Mouse (Mus musculus): ENCODE results near the gene Kdsr. TPM values are rescaled to one million over a fixed set of nuclear protein-coding genes. Genes with fewer than 3 reads are reported as not detected.

Gene Kdsr
- polyA plus RNA-seq, 1 experiment from 2014 or later, result 16.1 TPM

DNA sequence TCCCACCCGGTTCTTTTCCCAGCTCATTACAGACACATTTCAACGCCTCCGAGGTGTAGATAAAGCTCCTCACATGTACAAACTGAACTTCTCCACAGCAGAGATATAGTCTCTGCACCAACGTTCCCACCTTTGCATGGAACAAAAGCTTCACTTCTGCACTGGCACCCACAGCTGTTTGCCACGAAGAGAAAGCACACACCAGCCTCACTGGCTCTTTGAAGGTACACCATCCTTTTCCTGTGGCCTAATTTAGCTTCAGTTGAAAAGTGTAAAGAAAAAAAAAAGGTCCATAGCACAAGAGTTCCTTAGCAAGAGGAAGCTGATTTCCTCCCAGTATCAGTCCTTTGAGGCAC lies 71.4 kb downstream of the Kdsr start:
- Histone ChIP-seq H3K36me3 (replicated peaks; ENCODE audit: control insufficient read depth, insufficient read depth) (no peaks in the 10 kb centered on the region), H3K9ac (no peak overlapping the region), H3K27me3 (ENCODE audit: control insufficient read depth, insufficient read depth, low read length) (no peaks in the 10 kb centered on the region), H3K4me1 (replicated peaks; ENCODE audit: control insufficient read depth, insufficient read depth, low read length) (no peaks in the 10 kb centered on the region), H3K4me3 (replicated peaks; ENCODE audit: low read length) (no peak overlapping the region), H3K9me3 (ENCODE audit: control insufficient read depth, low read length) (no peaks in the 10 kb centered on the region), H3K4me2 (replicated peaks) (no peak overlapping the region), H3K27ac (no peak overlapping the region)
- DNase-seq (ENCODE audit: low spot score) (no peak), ATAC-seq (ENCODE audit: low FRiP score) (no peak)
- 89% methylated on average over 5 of the region's 5 CpGs for WGBS

DNA sequence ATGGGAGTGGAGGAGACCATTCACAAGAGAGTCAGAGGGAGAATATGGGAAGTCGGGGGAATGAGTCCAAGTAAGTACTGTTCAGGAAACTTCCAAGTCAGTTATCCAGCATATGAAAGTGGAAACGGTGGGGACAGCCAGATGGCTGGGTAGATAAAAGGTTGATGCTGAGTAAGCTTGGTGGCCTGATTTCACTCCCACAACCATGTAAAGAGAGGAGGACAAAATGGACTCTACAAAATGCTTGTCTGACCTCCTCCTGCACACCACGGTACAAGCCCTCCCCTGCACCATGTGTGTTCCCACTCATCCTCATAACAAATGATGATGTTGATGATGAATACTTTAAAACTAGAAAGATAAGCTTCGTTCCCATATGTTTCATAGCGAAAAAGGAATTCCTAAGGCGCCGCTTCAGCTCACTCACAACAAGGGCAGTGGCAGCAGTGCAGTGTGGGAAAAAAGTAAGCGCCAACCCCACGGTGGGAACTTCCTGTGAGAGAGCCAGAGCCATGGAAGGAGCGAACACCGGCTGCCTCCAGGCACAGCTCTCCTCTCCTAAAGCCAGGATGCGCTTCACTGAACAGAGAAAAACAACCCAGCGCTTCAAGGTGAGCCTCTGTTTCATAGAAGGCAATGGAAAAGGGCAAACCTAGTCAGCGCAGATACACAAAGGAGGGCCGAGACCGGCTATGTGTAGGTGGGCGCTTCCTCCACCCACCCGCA lies 71.9 kb downstream of the Kdsr start:
- H3K4me3 ChIP-seq (replicated peaks; ENCODE audit: low read length), result no peak overlapping the region
- DNase-seq (ENCODE audit: low spot score) (no peak), ATAC-seq (ENCODE audit: low FRiP score) (no peak)
- H3K36me3 ChIP-seq (replicated peaks; ENCODE audit: control insufficient read depth, insufficient read depth), result no peaks in the 10 kb centered on the region
- WGBS, result 88% methylated on average over 18 of the region's 18 CpGs
- H3K27ac ChIP-seq, result no peak overlapping the region
- H3K27me3 ChIP-seq (ENCODE audit: control insufficient read depth, insufficient read depth, low read length), result no peaks in the 10 kb centered on the region
- H3K4me2 ChIP-seq (replicated peaks), result no peak overlapping the region
- H3K4me1 ChIP-seq (replicated peaks; ENCODE audit: control insufficient read depth, insufficient read depth, low read length), result no peaks in the 10 kb centered on the region
- H3K9me3 ChIP-seq (ENCODE audit: control insufficient read depth, low read length), result no peaks in the 10 kb centered on the region
- no peak overlapping the region for H3K9ac ChIP-seq

DNA sequence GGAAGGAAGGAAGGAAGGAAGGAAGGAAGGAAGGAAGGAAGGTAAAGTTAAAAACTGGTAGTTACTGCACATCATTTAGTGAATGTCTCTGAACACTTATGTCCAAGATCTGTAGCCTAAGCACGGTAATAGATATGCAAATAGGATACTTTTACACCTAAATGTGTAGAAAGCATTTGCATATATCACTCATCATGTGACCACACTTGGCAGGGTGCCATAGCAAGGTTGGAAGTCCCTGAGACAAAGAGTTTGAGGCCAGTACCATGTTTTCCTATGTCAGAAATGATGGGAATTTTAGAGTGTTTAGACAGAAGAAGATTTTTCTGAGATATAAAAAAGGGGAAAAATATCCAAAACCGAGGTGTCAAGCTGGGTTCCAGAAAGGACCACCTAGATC lies 73.8 kb downstream of the Kdsr start:
- no peak overlapping the region for H3K4me2 ChIP-seq (replicated peaks)
- no peak for DNase-seq (ENCODE audit: low spot score)
- no peaks in the 10 kb centered on the region for H3K27me3 ChIP-seq (ENCODE audit: control insufficient read depth, insufficient read depth, low read length)
- H3K9ac ChIP-seq, result no peak overlapping the region
- no peaks in the 10 kb centered on the region for H3K9me3 ChIP-seq (ENCODE audit: control insufficient read depth, low read length)
- no peaks in the 10 kb centered on the region for H3K4me1 ChIP-seq (replicated peaks; ENCODE audit: control insufficient read depth, insufficient read depth, low read length)
- no peaks in the 10 kb centered on the region for H3K36me3 ChIP-seq (replicated peaks; ENCODE audit: control insufficient read depth, insufficient read depth)
- WGBS, result 68% methylated on average over 2 of the region's 2 CpGs
- ATAC-seq (ENCODE audit: low FRiP score), result no peak
- no peak overlapping the region for H3K27ac ChIP-seq
- H3K4me3 ChIP-seq (replicated peaks; ENCODE audit: low read length), result no peak overlapping the region

DNA sequence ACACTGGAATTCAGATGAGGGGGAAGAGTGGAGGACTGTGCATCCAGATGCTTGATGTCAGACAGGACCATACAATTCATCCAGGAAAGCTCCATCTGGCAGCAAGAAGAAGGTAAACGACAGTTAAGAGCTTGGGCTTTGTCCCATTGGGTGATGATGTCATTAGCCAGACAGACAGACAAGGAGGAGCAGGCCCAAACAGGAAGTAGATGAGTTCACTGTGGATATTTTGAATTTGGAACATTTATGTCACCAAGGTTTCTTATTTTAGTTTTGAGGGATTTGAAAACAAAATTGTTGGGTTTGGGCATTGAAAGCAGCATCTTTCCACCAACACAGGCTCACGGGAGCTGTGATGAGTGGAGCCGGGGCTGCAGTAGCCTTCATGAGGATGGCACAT lies 75.0 kb downstream of the Kdsr start:
- H3K9me3 ChIP-seq (ENCODE audit: control insufficient read depth, low read length), result no peaks in the 10 kb centered on the region
- H3K4me2 ChIP-seq (replicated peaks), result no peak overlapping the region
- DNase-seq (ENCODE audit: low spot score) (no peak), ATAC-seq (ENCODE audit: low FRiP score) (no peak)
- H3K4me1 ChIP-seq (replicated peaks; ENCODE audit: control insufficient read depth, insufficient read depth, low read length), result no peaks in the 10 kb centered on the region
- H3K4me3 ChIP-seq (replicated peaks; ENCODE audit: low read length), result no peak overlapping the region
- WGBS, result 87% methylated on average over 3 of the region's 3 CpGs
- no peaks in the 10 kb centered on the region for H3K36me3 ChIP-seq (replicated peaks; ENCODE audit: control insufficient read depth, insufficient read depth)
- H3K27me3 ChIP-seq (ENCODE audit: control insufficient read depth, insufficient read depth, low read length), result no peaks in the 10 kb centered on the region
- H3K9ac ChIP-seq, result no peak overlapping the region
- no peak overlapping the region for H3K27ac ChIP-seq

DNA sequence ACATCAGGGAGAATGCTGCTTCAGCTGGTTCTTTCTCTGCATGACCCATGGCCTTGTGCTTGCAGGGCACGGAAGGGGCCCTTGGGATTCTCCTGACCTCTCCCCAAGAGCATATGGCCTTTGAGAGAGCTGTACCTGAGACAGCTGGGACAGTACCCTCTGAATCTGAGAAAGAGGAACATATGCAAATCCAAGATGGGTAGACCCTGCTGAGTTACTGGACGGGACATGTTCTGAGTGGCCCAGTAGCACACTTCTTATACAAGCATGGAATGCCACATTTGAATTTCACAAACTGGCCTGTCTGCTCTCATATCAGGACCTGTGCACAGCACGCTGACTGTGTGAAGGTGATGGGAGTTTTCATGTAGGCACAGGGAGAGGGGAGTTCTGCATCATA lies 76.7 kb downstream of the Kdsr start:
- H3K9ac ChIP-seq, result no peak overlapping the region
- H3K4me2 ChIP-seq (replicated peaks), result no peak overlapping the region
- no peak for DNase-seq (ENCODE audit: low spot score)
- 93% methylated on average over 3 of the region's 3 CpGs for WGBS
- no peaks in the 10 kb centered on the region for H3K9me3 ChIP-seq (ENCODE audit: control insufficient read depth, low read length)
- H3K4me1 ChIP-seq (replicated peaks; ENCODE audit: control insufficient read depth, insufficient read depth, low read length), result no peaks in the 10 kb centered on the region
- no peak overlapping the region for H3K4me3 ChIP-seq (replicated peaks; ENCODE audit: low read length)
- no peak for ATAC-seq (ENCODE audit: low FRiP score)
- H3K27ac ChIP-seq, result no peak overlapping the region
- no peaks in the 10 kb centered on the region for H3K36me3 ChIP-seq (replicated peaks; ENCODE audit: control insufficient read depth, insufficient read depth)
- no peaks in the 10 kb centered on the region for H3K27me3 ChIP-seq (ENCODE audit: control insufficient read depth, insufficient read depth, low read length)

DNA sequence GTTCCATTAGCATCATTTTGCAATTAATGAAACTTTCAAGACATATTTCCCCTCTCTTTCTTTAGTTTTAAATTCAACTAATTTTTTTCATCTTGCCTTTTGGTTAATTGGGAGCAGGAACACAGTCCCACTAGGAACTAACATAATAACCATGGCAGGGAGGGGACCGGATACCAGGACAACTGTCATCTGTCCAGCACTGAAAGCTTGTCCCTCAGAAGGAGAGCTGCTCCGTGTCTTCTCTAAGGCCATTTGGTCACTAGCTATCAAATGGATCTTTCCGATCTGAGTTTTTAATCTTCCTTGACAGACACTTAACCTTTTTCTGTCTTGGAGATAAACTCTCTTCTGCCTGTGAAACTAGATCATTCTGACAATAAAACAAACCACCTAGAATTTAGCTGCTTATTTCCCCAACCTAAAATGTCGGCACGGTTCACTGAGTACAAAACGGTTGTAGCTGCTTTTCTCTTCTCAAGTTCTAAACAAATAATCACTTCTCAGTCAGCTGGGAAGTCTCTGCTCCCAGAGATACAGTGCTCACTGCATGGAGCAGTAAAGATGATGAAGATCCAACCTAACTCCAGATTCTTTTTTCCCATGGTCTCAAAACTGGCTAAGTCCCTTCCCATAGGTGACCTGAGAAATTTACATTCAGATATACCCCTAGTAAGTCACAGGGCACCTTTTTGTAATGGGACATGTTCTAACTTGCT lies 79.6 kb downstream of the Kdsr start:
- no peaks in the 10 kb centered on the region for H3K36me3 ChIP-seq (replicated peaks; ENCODE audit: control insufficient read depth, insufficient read depth)
- no peak overlapping the region for H3K9ac ChIP-seq
- no peaks in the 10 kb centered on the region for H3K4me1 ChIP-seq (replicated peaks; ENCODE audit: control insufficient read depth, insufficient read depth, low read length)
- H3K4me2 ChIP-seq (replicated peaks), result no peak overlapping the region
- no peak overlapping the region for H3K27ac ChIP-seq
- WGBS, result 84% methylated on average over 6 of the region's 6 CpGs
- H3K4me3 ChIP-seq (replicated peaks; ENCODE audit: low read length), result no peak overlapping the region
- DNase-seq (ENCODE audit: low spot score), result no peak
- H3K9me3 ChIP-seq (ENCODE audit: control insufficient read depth, low read length), result no peaks in the 10 kb centered on the region
- ATAC-seq (ENCODE audit: low FRiP score), result no peak
- no peaks in the 10 kb centered on the region for H3K27me3 ChIP-seq (ENCODE audit: control insufficient read depth, insufficient read depth, low read length)

DNA sequence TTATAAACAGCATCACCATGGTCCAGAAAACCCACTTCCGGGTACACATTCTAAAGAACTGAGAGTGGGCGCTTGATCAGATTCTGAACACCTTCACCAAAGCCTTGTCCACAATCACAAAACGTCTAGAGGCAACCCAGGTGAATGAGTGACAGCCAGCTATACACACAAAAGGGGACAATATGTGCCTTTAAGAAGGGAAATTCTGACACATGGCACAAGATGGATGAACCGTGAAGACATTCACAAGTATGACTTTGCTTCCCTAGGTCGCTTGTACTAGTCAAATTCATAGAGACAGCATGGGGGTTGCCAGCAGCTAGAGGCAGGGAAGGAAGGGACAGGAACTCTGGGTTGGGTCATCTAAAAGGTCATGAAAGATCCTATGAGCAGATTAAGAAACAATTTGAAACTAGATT lies 81.5 kb downstream of the Kdsr start:
- H3K4me3 ChIP-seq (replicated peaks; ENCODE audit: low read length), result no peak overlapping the region
- H3K9me3 ChIP-seq (ENCODE audit: control insufficient read depth, low read length), result no peaks in the 10 kb centered on the region
- no peaks in the 10 kb centered on the region for H3K4me1 ChIP-seq (replicated peaks; ENCODE audit: control insufficient read depth, insufficient read depth, low read length)
- H3K27me3 ChIP-seq (ENCODE audit: control insufficient read depth, insufficient read depth, low read length), result no peaks in the 10 kb centered on the region
- H3K27ac ChIP-seq, result no peak overlapping the region
- no peak for ATAC-seq (ENCODE audit: low FRiP score)
- no peak overlapping the region for H3K9ac ChIP-seq
- DNase-seq (ENCODE audit: low spot score), result no peak
- no peaks in the 10 kb centered on the region for H3K36me3 ChIP-seq (replicated peaks; ENCODE audit: control insufficient read depth, insufficient read depth)
- no peak overlapping the region for H3K4me2 ChIP-seq (replicated peaks)
- WGBS, result 83% methylated on average over 5 of the region's 5 CpGs

Other genes starting within 250 kb of the Kdsr start
- gene Bcl2, start 45.5 kb downstream of the Kdsr start, polyA plus RNA-seq (2014; fragmentation: Nextera tagmentation; extraction: Ambion mirVana), result 11.4 and 11.9 TPM in 2 replicates
- 36.0 and 39.4 TPM in 2 replicates for gene Vps4b, start 37.0 kb upstream of the Kdsr start, polyA plus RNA-seq (2014; fragmentation: Nextera tagmentation; extraction: Ambion mirVana)
- 0.19 TPM in 1 of 2 replicates, not detected in the other for gene Serpinb5, start 101.4 kb upstream of the Kdsr start, polyA plus RNA-seq (2014; fragmentation: Nextera tagmentation; extraction: Ambion mirVana)
- 0.12 TPM in 1 of 2 replicates, not detected in the other for gene Serpinb12, start 174.7 kb upstream of the Kdsr start, polyA plus RNA-seq (2014; fragmentation: Nextera tagmentation; extraction: Ambion mirVana)
- gene Serpinb13, start 221.3 kb upstream of the Kdsr start, polyA plus RNA-seq (2014; fragmentation: Nextera tagmentation; extraction: Ambion mirVana), result not detected in 2 replicates

All from hindbrain, embryonic 14.5 days (tissue).